In the genomic region with DNA sequence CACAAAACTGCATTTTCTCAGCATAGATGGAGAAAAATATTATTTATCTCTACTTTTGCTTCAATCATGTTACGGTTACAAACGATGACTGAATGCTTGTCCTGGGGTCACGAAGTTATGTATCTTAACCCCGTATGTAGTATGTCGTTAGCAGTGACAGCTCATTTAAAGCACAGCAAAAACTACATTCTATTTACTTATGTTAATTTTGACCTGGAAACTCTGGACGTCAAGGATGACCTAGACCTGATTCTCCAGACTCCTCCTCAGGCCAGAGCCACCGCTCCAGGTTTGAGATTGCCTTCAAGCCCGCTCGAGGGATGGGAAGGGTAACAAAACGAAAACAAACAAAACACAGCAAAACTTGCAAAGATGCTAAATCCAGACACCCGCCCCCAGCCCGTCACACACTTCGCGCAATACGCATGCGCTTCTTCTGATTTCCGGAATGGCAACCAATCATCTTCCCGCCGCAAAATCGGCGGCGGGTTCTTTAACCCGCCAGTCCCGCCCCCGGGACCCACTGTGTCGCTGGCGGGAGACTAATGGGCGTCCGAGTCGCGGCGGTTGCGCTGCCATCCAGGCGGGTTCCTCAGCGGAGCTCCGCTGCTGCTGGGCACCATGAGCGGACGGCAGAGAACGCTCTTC, we compare ENCODE assay signal across 8 mouse cellular contexts. TPM values are rescaled to one million over a fixed set of nuclear protein-coding genes. Genes with fewer than 3 reads are reported as not detected.
DNase-seq lines count a peak whose midpoint lies in the region; ATAC-seq lines count a peak whose summit lies in the region.

A gene (plus strand): TSS at position 519 of the 648 bp plus-strand sequence.

- peak; percentile 60 for ATAC-seq in megakaryocyte progenitor cell, adult 5-6 weeks (replicated peaks; ENCODE audit: poor library complexity)

- DNase-seq in adipocyte (ENCODE audit: low spot score) = peak; percentile 95
- peak; percentile 93 for DNase-seq in embryo, embryonic 10 days (ENCODE audit: low spot score)
- DNase-seq in gastrocnemius, postnatal 10 days = peak; percentile 86
- DNase-seq in induced T-regulatory cell, adult 2 months (ENCODE audit: low read depth) = peak; percentile 99
- peak; percentile 77 to 92 for DNase-seq in left cerebral cortex, adult 9 months (ENCODE audit: low spot score in 2 of 2)
- peak; percentile 85 for DNase-seq in right cerebral cortex, postnatal 14 days
- peak; percentile 82 to 89 for DNase-seq in urinary bladder, postnatal 36 days (ENCODE audit: low spot score in 2 of 2)

RNA-seq across cellular contexts. Expression of the gene that starts here (rescaled TPM):
- total RNA-seq in gastrocnemius, postnatal 10 days (2021) = 1 to 10 TPM; 3.9 to 7.1 TPM
- total RNA-seq in megakaryocyte progenitor cell, adult 5-6 weeks (2015) = 19.7 and 21.3 TPM in 2 replicates
- total RNA-seq in megakaryocyte progenitor cell, adult 5-6 weeks (2017) = 17.4 and 18.4 TPM in 2 replicates

Comparison
In these comparisons a context has a peak if more than half of its experiments do, and no peak if none do; other contexts are left out.
1. Peak in every context shown above with its lines: DNase-seq and ATAC-seq.